Mouse (Mus musculus): ENCODE data around the gene Srsf3. TPM values are rescaled to one million over a fixed set of nuclear protein-coding genes. Genes with fewer than 3 reads are reported as not detected.

The Srsf3 gene
- polyA plus RNA-seq, 1 experiment from 2014 or later: 513 TPM

DNA sequence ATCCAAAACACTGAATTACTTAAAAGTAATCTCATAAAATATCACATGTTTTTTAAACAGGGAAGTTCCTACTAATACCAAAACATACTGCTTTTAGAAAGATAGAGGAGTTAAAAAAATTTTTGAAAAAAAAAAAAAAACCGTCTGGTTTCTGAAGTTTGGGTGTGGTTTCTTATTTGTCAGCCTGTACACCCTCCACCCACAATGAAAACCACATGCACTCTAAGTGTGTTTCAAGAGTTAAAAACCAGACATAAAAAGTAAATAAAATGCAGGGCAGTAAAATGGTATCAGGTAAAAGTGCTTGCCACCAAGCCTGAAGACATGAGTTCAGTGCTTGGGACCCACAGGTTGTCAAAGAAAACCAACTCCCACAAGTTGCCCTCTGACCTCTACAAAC, 28.7 kb upstream of the Srsf3 start:
- Histone ChIP-seq H3K36me3 (peaks cover 21% of the 10 kb centered on the region), H3K4me2 (no peak overlapping the region), H3K27ac (no peak overlapping the region), H3K4me1 (peaks cover 15% of the 10 kb centered on the region), H3K4me3 (no peak overlapping the region), H3K27me3 (no peaks in the 10 kb centered on the region), H3K9me3 (no peaks in the 10 kb centered on the region), H3K9ac (no peak overlapping the region)
- 33% methylated on average over 1 of the region's 1 CpGs for WGBS
- no peak for ATAC-seq (ENCODE audit: insufficient number of reproducible peaks, low FRiP score, low TSS enrichment, low read depth)

DNA sequence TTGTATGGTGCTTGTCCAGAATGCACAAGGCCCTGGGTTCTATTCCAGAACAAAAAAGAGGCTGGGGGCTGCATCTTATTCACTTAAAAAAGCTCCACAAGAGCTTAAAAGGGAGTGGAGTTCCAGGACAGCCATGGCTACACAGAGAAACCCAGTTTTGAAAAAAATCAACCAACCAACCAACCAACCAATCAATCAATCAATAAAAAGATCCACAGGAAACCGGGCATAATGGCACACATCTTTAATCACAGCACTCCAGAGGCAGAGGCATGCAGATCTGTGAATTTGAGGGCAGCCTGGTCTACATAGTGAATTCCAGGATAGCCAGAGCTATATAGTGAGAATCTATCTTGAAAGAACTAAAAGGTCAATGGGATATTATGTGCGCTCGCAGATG, 27.4 kb upstream of the Srsf3 start:
- no peaks in the 10 kb centered on the region for H3K9me3 ChIP-seq
- H3K4me3 ChIP-seq: no peak overlapping the region
- WGBS: 92% methylated on average over 3 of the region's 3 CpGs
- H3K4me2 ChIP-seq: no peak overlapping the region
- ATAC-seq (ENCODE audit: insufficient number of reproducible peaks, low FRiP score, low TSS enrichment, low read depth): no peak
- H3K27ac ChIP-seq: no peak overlapping the region
- H3K4me1 ChIP-seq: peaks cover 15% of the 10 kb centered on the region
- no peak overlapping the region for H3K9ac ChIP-seq
- H3K27me3 ChIP-seq: no peaks in the 10 kb centered on the region
- H3K36me3 ChIP-seq: peaks cover 10% of the 10 kb centered on the region

DNA sequence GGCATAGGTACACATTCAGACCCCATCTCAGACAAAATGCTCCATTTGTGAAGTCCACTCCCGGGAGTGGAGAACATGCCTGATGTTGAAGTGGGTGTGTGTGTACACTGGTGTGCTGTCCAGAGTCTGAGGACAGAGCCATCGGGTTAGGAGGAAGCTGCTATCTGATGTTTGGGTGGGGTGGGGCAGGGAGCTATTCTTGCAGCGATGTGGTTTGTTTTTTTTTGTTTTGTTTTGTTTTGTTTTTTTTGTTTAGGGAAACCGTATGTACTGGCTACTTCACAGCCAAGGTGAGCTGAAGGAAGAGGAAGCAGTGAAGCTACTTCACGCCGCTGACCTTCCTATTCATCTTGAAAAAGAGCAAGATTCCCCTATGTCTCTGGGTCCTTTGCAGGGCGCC, 25.6 kb upstream of the Srsf3 start:
- peak overlapping the region; percentile 69 for H3K4me2 ChIP-seq

DNA sequence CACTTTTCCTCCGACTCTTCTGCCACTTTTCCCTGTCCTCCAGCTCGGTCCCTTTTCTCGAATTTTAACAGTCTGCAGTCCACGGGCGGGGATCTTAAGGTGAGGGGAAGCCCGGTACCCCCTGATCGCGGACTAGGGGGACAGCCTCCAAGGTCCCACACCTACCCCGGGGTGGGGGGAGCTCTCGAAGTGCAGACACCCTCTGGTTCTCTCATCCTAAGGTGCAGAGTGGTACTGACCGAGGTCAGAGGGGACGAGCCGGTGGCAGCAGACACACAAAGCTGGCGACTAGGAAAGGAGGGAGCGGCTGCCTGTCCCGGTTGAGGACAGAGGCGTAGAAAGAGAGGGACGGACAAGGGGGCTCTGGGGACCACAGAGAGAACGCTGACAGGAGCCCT, 25.2 kb upstream of the Srsf3 start:
- H3K4me2 ChIP-seq: peak overlapping the region; percentile 69
- under 1% methylated on average over 19 of the region's 19 CpGs for WGBS
- peak overlapping the region; percentile 87 for H3K27ac ChIP-seq
- peak overlapping the region; percentile 91 for H3K4me3 ChIP-seq
- ATAC-seq (ENCODE audit: insufficient number of reproducible peaks, low FRiP score, low TSS enrichment, low read depth): 0 out of 2 replicates have a peak, but pooled peaks have one; percentile 12
- H3K4me1 ChIP-seq: peaks cover 15% of the 10 kb centered on the region
- no peaks in the 10 kb centered on the region for H3K27me3 ChIP-seq
- no peaks in the 10 kb centered on the region for H3K36me3 ChIP-seq
- peak overlapping the region; percentile 93 for H3K9ac ChIP-seq
- no peaks in the 10 kb centered on the region for H3K9me3 ChIP-seq

More for the DNA sequence above, 25.6 kb upstream of the Srsf3 start:
- Histone ChIP-seq H3K27ac (peak overlapping the region; percentile 87), H3K9me3 (no peaks in the 10 kb centered on the region), H3K27me3 (no peaks in the 10 kb centered on the region), H3K9ac (peak overlapping the region; percentile 93), H3K36me3 (no peaks in the 10 kb centered on the region), H3K4me1 (peaks cover 15% of the 10 kb centered on the region), H3K4me3 (peak overlapping the region; percentile 91)
- ATAC-seq (ENCODE audit: insufficient number of reproducible peaks, low FRiP score, low TSS enrichment, low read depth): no peak
- 8% methylated on average over 7 of the region's 7 CpGs for WGBS

DNA sequence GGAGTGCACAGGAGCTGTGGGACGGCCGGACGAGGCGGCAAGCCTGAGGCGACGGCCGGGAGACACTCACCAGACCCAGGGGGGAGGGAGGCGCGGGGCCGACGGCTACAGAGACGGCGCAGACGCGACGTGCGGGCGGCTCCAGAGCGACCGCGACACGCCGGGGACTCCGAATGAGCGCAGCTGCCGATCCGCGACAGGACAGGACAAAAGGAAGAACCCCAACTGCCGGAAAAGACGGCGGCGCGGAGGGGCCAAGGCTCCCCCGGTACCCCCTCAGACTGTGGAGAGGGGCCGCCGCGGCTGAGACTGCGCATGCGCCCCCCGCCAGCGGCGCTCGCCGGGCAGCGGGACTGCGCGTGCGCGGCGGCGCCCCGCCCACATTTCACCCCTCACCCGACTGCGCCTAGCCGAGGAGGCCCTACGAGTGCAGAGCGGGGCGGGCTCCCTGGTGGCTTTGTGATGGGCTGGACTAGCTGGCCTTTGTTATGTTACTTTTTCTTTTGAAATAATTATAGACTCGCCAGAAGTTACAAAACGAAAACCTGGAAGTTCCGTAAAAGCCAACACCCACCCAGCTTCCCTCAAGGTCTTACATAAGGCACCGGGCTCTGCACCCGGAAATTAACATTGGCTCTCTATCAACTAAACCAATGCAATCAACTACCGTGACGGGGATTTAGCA, 24.6 kb upstream of the Srsf3 start, which contains the start of gene Stk38:
Gene Stk38 (minus strand): TSS at position 355 of the 685 bp plus-strand sequence.
- ATAC-seq (ENCODE audit: insufficient number of reproducible peaks, low FRiP score, low TSS enrichment, low read depth): peak; percentile 86
- Histone ChIP-seq H3K4me3 (peak within 1 kb of the TSS; percentile 91), H3K27ac (peak within 1 kb of the TSS; percentile 87), H3K27me3 (no peaks in the 10 kb centered on the region), H3K9me3 (no peaks in the 10 kb centered on the region), H3K4me1 (peaks cover 15% of the 10 kb centered on the region), H3K9ac (peak within 1 kb of the TSS; percentile 93), H3K36me3 (no peaks in the 10 kb centered on the region), H3K4me2 (peak within 1 kb of the TSS; percentile 69)
- WGBS: under 1% methylated on average over 63 of the region's 65 CpGs

DNA sequence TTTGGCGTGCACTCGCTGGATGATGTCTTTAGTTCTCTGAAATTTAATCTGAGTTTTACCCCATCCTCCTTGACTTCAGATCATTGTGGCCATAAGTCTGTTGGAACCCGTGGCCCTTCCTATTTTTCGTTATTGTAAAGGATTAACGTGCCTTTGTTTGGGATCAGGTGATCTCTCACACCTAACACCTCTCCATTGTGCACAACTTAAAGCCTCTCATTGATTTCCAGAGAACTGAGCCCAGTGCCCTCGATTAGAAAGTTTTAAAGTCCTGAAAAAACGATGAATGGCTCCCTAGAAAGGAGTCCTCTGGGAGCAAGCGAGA, 24.1 kb upstream of the Srsf3 start:
- peak overlapping the region; percentile 87 for H3K27ac ChIP-seq

DNA sequence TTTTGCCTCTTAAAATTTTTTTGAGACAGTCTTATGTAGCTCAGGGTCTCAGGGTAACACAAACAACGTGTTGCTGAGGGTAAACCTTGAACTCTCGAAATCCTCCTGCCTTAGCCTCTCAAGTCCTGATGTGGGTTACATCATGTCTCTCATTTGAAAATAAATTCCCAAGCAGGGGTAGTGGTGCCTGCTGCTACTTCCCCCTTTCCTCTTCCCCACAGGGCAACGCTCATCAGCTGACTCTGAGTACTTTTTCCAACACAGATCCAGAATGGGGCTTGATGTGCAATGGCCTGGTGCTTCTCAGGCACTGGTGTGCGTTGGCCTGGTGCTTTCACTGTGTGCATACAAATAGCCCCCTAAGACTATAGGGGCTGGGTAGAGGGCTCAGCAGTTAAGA, 23.2 kb upstream of the Srsf3 start:
- Histone ChIP-seq H3K27ac (no peak overlapping the region), H3K4me2 (no peak overlapping the region), H3K4me3 (no peak overlapping the region), H3K9ac (no peak overlapping the region), H3K36me3 (no peaks in the 10 kb centered on the region), H3K27me3 (no peaks in the 10 kb centered on the region), H3K4me1 (peaks cover 16% of the 10 kb centered on the region), H3K9me3 (no peaks in the 10 kb centered on the region)
- ATAC-seq (ENCODE audit: insufficient number of reproducible peaks, low FRiP score, low TSS enrichment, low read depth): no peak
- 87% methylated on average over 4 of the region's 4 CpGs for WGBS

More for the DNA sequence above, 24.1 kb upstream of the Srsf3 start:
- Histone ChIP-seq H3K4me1 (peaks cover 15% of the 10 kb centered on the region), H3K9me3 (no peaks in the 10 kb centered on the region), H3K27me3 (no peaks in the 10 kb centered on the region), H3K36me3 (no peaks in the 10 kb centered on the region), H3K4me3 (peak overlapping the region; percentile 91), H3K9ac (peak overlapping the region; percentile 93; the same call in 1 of the 2 replicates), H3K4me2 (peak overlapping the region; percentile 69)
- ATAC-seq (ENCODE audit: insufficient number of reproducible peaks, low FRiP score, low TSS enrichment, low read depth): no peak
- 17% methylated on average over 8 of the region's 8 CpGs for WGBS

DNA sequence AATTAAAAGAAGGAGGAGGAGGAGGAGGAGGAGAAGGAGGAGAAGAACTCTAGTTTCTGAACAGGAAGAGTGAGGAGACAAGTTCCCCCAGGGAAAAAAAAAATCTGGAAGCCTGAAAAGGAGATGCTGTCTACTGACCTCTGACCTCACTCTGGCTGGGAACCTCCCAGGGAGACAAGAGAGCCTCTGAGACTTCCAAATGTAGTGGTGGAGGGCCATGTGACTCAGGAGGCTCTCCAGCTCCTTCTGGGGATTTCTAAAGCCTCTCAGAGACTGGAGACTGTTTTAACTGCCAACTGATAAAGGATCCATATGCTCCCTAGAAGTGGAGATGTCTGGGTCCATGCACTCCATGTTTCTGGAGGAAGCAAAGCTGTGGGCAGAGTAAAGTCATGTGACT, 18.2 kb upstream of the Srsf3 start:
- H3K36me3 ChIP-seq: no peaks in the 10 kb centered on the region
- no peak overlapping the region for H3K4me2 ChIP-seq
- no peak overlapping the region for H3K27ac ChIP-seq
- H3K9ac ChIP-seq: no peak overlapping the region
- ATAC-seq (ENCODE audit: insufficient number of reproducible peaks, low FRiP score, low TSS enrichment, low read depth): no peak
- no peaks in the 10 kb centered on the region for H3K9me3 ChIP-seq
- 0 out of 2 replicates have a peak, but pooled peaks cover 9% of the 10 kb centered on the region for H3K4me1 ChIP-seq
- H3K27me3 ChIP-seq: no peaks in the 10 kb centered on the region
- H3K4me3 ChIP-seq: no peak overlapping the region

DNA sequence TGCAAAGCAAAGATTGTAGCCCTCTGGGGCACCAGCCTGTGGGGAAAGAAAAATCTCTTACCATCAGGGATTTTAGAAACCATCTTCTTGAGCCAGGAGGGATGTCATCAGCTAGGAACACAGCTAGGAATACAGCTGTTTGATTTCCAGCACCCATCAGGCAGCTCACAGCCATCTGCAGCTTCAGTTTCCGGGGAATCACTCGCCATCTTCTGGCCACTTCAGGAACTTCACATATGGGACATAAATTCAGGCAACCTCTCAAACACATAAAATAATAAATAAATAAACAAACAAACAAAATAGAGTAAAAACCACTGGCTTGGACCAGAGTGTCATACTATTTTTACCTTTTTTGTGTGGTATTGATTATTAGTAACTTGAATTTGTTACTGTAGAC, 16.8 kb upstream of the Srsf3 start:
- no peak overlapping the region for H3K27ac ChIP-seq
- no peak for ATAC-seq (ENCODE audit: insufficient number of reproducible peaks, low FRiP score, low TSS enrichment, low read depth)
- no peak overlapping the region for H3K4me3 ChIP-seq
- H3K9me3 ChIP-seq: no peaks in the 10 kb centered on the region
- 23% methylated on average over 2 of the region's 2 CpGs for WGBS
- H3K36me3 ChIP-seq: no peaks in the 10 kb centered on the region
- H3K9ac ChIP-seq: no peak overlapping the region
- H3K27me3 ChIP-seq: no peaks in the 10 kb centered on the region
- H3K4me2 ChIP-seq: no peak overlapping the region
- 0 out of 2 replicates have a peak, but pooled peaks cover 15% of the 10 kb centered on the region for H3K4me1 ChIP-seq

DNA sequence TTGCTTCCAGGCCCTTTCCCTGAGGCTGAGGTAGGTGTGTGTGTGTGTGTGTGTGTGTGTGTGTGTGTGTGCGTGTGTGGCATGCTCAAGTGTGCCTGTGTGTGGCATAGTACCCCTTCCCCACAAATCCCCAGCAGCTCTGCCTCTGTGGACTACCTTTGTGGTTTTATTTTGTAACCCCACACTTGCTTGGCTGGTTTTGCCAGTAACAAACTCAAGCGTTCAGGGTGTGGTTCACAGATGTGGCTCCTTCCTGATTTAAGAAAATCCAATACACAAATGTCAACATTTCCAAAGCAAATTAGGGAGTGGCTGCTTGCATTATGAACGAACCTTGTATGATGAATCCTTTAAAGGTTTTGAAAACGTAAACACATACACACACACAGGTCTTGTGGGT, 15.7 kb upstream of the Srsf3 start:
- WGBS: 66% methylated on average over 4 of the region's 4 CpGs
- no peaks in the 10 kb centered on the region for H3K36me3 ChIP-seq
- no peak overlapping the region for H3K4me2 ChIP-seq
- H3K4me3 ChIP-seq: no peak overlapping the region
- H3K9me3 ChIP-seq: no peaks in the 10 kb centered on the region
- no peak for ATAC-seq (ENCODE audit: insufficient number of reproducible peaks, low FRiP score, low TSS enrichment, low read depth)
- H3K4me1 ChIP-seq: 0 out of 2 replicates have a peak, but pooled peaks cover 15% of the 10 kb centered on the region
- H3K27ac ChIP-seq: peak overlapping the region; percentile 43; the same call in 1 of the 2 replicates
- no peak overlapping the region for H3K9ac ChIP-seq
- H3K27me3 ChIP-seq: no peaks in the 10 kb centered on the region

DNA sequence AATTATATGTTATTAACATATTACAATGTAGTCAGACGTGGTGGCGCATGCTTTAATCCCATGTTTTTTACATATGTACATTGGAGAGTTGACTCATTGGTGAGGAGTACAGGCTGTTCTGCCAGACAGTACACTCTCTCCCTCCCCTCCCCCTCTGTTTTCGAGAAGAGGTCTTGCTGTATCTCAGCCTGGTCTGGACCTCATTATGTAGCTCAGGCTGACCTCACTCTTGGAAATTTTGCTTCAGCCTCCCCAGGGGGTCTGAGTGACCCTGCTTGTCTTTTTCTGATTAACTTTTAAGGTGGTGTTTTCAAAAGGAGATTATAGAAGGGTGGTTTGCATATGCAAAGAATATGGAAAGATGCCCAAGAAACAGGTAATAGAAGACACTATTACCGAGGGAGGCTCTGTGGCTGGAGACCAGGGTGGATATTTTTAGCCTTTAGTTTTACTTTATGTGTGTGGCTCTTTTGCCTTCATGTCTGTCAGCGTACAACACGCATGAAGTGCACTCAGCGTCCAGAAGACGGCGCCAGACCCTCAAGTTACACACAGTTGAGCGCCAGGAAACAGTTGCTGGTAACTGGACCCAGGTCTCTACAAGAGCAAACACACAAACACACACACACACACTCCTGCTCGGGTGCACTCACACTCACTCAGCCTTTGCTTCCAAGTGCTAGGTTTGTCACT, 14.0 kb upstream of the Srsf3 start:
- H3K9ac ChIP-seq: no peak overlapping the region
- peaks cover 19% of the 10 kb centered on the region; the same call in 1 of the 2 replicates for H3K4me1 ChIP-seq
- H3K27ac ChIP-seq: no peak overlapping the region
- H3K4me2 ChIP-seq: no peak overlapping the region
- no peak overlapping the region for H3K4me3 ChIP-seq
- H3K27me3 ChIP-seq: no peaks in the 10 kb centered on the region
- no peak for ATAC-seq (ENCODE audit: insufficient number of reproducible peaks, low FRiP score, low TSS enrichment, low read depth)
- 46% methylated on average over 11 of the region's 11 CpGs for WGBS
- no peaks in the 10 kb centered on the region for H3K36me3 ChIP-seq
- no peaks in the 10 kb centered on the region for H3K9me3 ChIP-seq

DNA sequence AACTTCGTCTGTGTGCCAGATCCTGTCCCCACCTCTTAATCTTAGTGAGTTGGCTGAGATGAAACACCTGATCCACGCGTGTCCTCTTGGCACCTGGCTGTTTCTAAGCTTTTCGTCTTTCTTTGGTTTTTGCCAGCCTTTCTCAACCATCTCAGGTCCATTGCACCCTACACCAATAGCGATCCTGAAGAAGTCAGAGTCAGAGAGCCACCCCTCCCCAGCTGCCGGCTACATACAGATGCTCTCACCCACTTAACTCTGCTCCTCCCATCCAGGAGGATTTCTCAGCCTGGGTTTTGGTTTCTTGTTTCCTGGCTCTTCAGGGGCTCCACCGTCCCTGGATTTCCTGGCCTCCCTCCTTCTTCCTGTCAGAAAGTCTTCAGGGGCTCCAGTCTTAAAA, 13.0 kb upstream of the Srsf3 start:
- Histone ChIP-seq H3K27me3 (no peaks in the 10 kb centered on the region), H3K9me3 (no peaks in the 10 kb centered on the region), H3K36me3 (no peaks in the 10 kb centered on the region), H3K9ac (no peak overlapping the region), H3K27ac (no peak overlapping the region), H3K4me3 (no peak overlapping the region), H3K4me2 (no peak overlapping the region), H3K4me1 (peaks cover 21% of the 10 kb centered on the region)
- no peak for ATAC-seq (ENCODE audit: insufficient number of reproducible peaks, low FRiP score, low TSS enrichment, low read depth)
- WGBS: 65% methylated on average over 7 of the region's 7 CpGs

All from limb, embryonic 15.5 days (tissue).